Mouse (Mus musculus) limb, embryonic 14.5 days (tissue): ENCODE measurements around the gene 2010111I01Rik. TPM values are rescaled to one million over a fixed set of nuclear protein-coding genes. Genes with fewer than 3 reads are reported as not detected.
"Not testable (repeated sequence)": the region's sequence is repeated elsewhere in the genome, so short reads cannot be mapped to it uniquely, and the experiment has no call there.

ENCODE experiments used
- ATAC-seq: fragments of 200-750 bp; cut with Nextera tagmentation; 2 replicates; pipeline ENCODE4 v1.8.0; 2017; ENCODE audit warnings: low read depth, moderate number of reproducible peaks, moderate TSS enrichment; ENCODE audit not compliant: low FRiP score
- DNase-seq: peaks from one replicate; pipeline ENCODE4 v3.0.0-alpha.2; 2015; ENCODE audit warnings: low spot score
- H3K27ac ChIP-seq: fragments of 300-500 bp; sonication (generic); replicated peaks from 2 replicates; pipeline ENCODE4 v1.5.1; 2014; ENCODE audit warnings: low read depth, mild to moderate bottlenecking, low read length, moderate library complexity, mixed read lengths
- H3K27me3 ChIP-seq: fragments of 300-500 bp; sonication (generic); 2 replicates; pipeline ENCODE4 v1.6.1; 2014; ENCODE audit warnings: low read length, mixed read lengths; ENCODE audit not compliant: control insufficient read depth, insufficient read depth
- H3K36me3 ChIP-seq: fragments of 300-500 bp; sonication (generic); 2 replicates; pipeline ENCODE4 v1.6.1; 2014; ENCODE audit warnings: mild to moderate bottlenecking, low read length, moderate library complexity, mixed read lengths; ENCODE audit not compliant: control insufficient read depth, insufficient read depth
- H3K4me1 ChIP-seq: fragments of 300-500 bp; sonication (generic); 2 replicates; pipeline ENCODE4 v1.6.1; 2014; ENCODE audit warnings: antibody characterized with exemption, low read length, mixed read lengths; ENCODE audit not compliant: control insufficient read depth, insufficient read depth
- H3K4me2 ChIP-seq: fragments of 300-500 bp; sonication (generic); replicated peaks from 2 replicates; pipeline ENCODE4 v1.6.1; 2014; ENCODE audit warnings: low read depth, mild to moderate bottlenecking, low read length, moderate library complexity; ENCODE audit not compliant: severe bottlenecking
- H3K4me3 ChIP-seq: fragments of 300-500 bp; sonication (generic); replicated peaks from 2 replicates; pipeline ENCODE4 v1.5.1; 2014; ENCODE audit warnings: low read length
- H3K9ac ChIP-seq: fragments of 300-500 bp; sonication (generic); 2 replicates; pipeline ENCODE4 v1.6.1; 2014; ENCODE audit warnings: mild to moderate bottlenecking, low read depth, low read length, moderate library complexity; ENCODE audit not compliant: severe bottlenecking
- H3K9me3 ChIP-seq: fragments of 300-500 bp; sonication (generic); 2 replicates; pipeline ENCODE4 v1.6.1; 2016; ENCODE audit warnings: low read length; ENCODE audit not compliant: control insufficient read depth
- POLR2A ChIP-seq: fragments of 200-500 bp; IDR thresholded peaks from 2 replicates; pipeline ENCODE4 v1.8.0; 2012; ENCODE audit warnings: inconsistent platforms, mild to moderate bottlenecking, moderate library complexity, borderline replicate concordance; ENCODE audit not compliant: insufficient read depth, insufficient read length; ENCODE audit errors: extremely low read depth
- WGBS: fragments of 180-500 bp; shearing (Covaris S2); extraction: QIAGEN DNeasy Blood & Tissue Kit; methylation state at CpG from one replicate; pipeline ENCODE4 v1.1.7; 2014; 5-methylcytosine and 5-hydroxymethylcytosine counted together
- polyA plus RNA-seq, 2 experiments: library from polyadenylated mRNA; depleted of rRNA in 1 of 2; stranded (reverse) in 1 of 2; unstranded in 1 of 2; fragments of >200 nt; fragmentation: Nextera tagmentation in 1 of 2; extraction: Ambion mirVana in 1 of 2; gene quantifications; 2 replicates each; pipeline versions ENCODE4 v1.2.1 to v1.2.3; 2012 to 2014

The 2010111I01Rik gene
- polyA plus RNA-seq, 2 experiments = 231 to 255 TPM

GRCm38 (mm10) chr13:62996767-62997166 lies 32.1 kb downstream of the 2010111I01Rik start:
- TF ChIP-seq POLR2A = no peak
- 97% methylated on average over 2 of the region's 2 CpGs for WGBS

GRCm38 (mm10) chr13:63007491-63007890 lies 42.8 kb downstream of the 2010111I01Rik start:
- not testable (repeated sequence) for H3K36me3 ChIP-seq, H3K4me3 ChIP-seq, H3K9ac ChIP-seq, H3K9me3 ChIP-seq, ATAC-seq, DNase-seq, H3K27ac ChIP-seq, H3K4me1 ChIP-seq, H3K4me2 ChIP-seq, H3K27me3 ChIP-seq
- 85% methylated on average over 3 of the region's 3 CpGs for WGBS

More at GRCm38 (mm10) chr13:62996767-62997166, 32.1 kb downstream of the 2010111I01Rik start:
- no peak overlapping the region for H3K4me3 ChIP-seq
- ATAC-seq = no peak
- H3K4me1 ChIP-seq = peaks cover 15% of the 10 kb centered on the region
- H3K4me2 ChIP-seq = no peak overlapping the region
- no peak overlapping the region for H3K27ac ChIP-seq
- no peak overlapping the region for H3K9ac ChIP-seq
- H3K27me3 ChIP-seq = no peaks in the 10 kb centered on the region
- DNase-seq = no peak
- no peaks in the 10 kb centered on the region for H3K36me3 ChIP-seq
- no peaks in the 10 kb centered on the region for H3K9me3 ChIP-seq

GRCm38 (mm10) chr13:63010345-63011090 lies 45.8 kb downstream of the 2010111I01Rik start:
- Histone ChIP-seq H3K27ac (no peak overlapping the region), H3K27me3 (no peaks in the 10 kb centered on the region), H3K4me2 (no peak overlapping the region), H3K9ac (no peak overlapping the region; the same call in 1 of the 2 replicates), H3K4me1 (peaks cover 11% of the 10 kb centered on the region), H3K9me3 (no peaks in the 10 kb centered on the region), H3K36me3 (no peaks in the 10 kb centered on the region), H3K4me3 (no peak overlapping the region)
- ATAC-seq (no peak), DNase-seq (no peak)
- WGBS = 76% methylated on average over 2 of the region's 2 CpGs
- TF ChIP-seq POLR2A = no peak

- Histone ChIP-seq H3K36me3 (0 out of 2 replicates have a peak, but pooled peaks cover 5% of the 10 kb centered on the region), H3K4me2 (no peak overlapping the region), H3K9ac (no peak overlapping the region), H3K9me3 (no peaks in the 10 kb centered on the region), H3K4me1 (peaks cover 11% of the 10 kb centered on the region), H3K27me3 (no peaks in the 10 kb centered on the region), H3K4me3 (no peak overlapping the region), H3K27ac (no peak overlapping the region)
- no peak for ATAC-seq
- DNase-seq = no peak
- 58% methylated on average over 1 of the region's 1 CpGs for WGBS
- TF ChIP-seq POLR2A = no peak
These were observed 49.7 kb downstream of the 2010111I01Rik start for GRCm38 (mm10) chr13:63014353-63014752.

- Histone ChIP-seq H3K27me3 (no peaks in the 10 kb centered on the region), H3K4me3 (no peak overlapping the region), H3K36me3 (0 out of 2 replicates have a peak, but pooled peaks cover 5% of the 10 kb centered on the region), H3K27ac (no peak overlapping the region), H3K4me1 (peaks cover 9% of the 10 kb centered on the region), H3K9me3 (no peaks in the 10 kb centered on the region), H3K9ac (no peak overlapping the region), H3K4me2 (no peak overlapping the region)
- 76% methylated on average over 4 of the region's 4 CpGs for WGBS
- no peak for TF ChIP-seq POLR2A
- ATAC-seq (no peak), DNase-seq (no peak)
These were observed 50.7 kb downstream of the 2010111I01Rik start for GRCm38 (mm10) chr13:63015362-63015761.
